Mouse (Mus musculus) forebrain, embryonic 15.5 days (tissue): Measurements from ENCODE around the gene Gm9918. TPM values are rescaled to one million over a fixed set of nuclear protein-coding genes. Genes with fewer than 3 reads are reported as not detected.

ENCODE experiments used
- polyA plus RNA-seq: library from polyadenylated mRNA; unstranded; fragments of >200 nt; fragmentation: Nextera tagmentation; extraction: Ambion mirVana; gene quantifications from 2 replicates; pipeline ENCODE4 v1.2.1, GENCODE M21; 2015

The Gm9918 gene
- polyA plus RNA-seq, 1 experiment from 2014 or later: not detected

Other genes starting within 250 kb of the Gm9918 start
- 3.5 and 7.6 TPM in 2 replicates for gene Krt18, start 242.4 kb upstream of the Gm9918 start, polyA plus RNA-seq
- 98.9 and 99.5 TPM in 2 replicates for gene Eif4b, start 196.8 kb upstream of the Gm9918 start, polyA plus RNA-seq
- gene Tns2, start 170.2 kb upstream of the Gm9918 start, polyA plus RNA-seq: 4.9 and 6.9 TPM in 2 replicates
- 38.2 and 42.9 TPM in 2 replicates for gene Spryd3, start 134.3 kb upstream of the Gm9918 start, polyA plus RNA-seq
- gene Igfbp6, start 126.2 kb upstream of the Gm9918 start, polyA plus RNA-seq: 1.2 and 1.4 TPM in 2 replicates
- gene Soat2, start 120.0 kb upstream of the Gm9918 start, polyA plus RNA-seq: not detected in 2 replicates
- gene Zfp740, start 67.3 kb upstream of the Gm9918 start, polyA plus RNA-seq: 90.6 and 94.0 TPM in 2 replicates
- 44.2 and 45.1 TPM in 2 replicates for gene Csad, start 65.8 kb upstream of the Gm9918 start, polyA plus RNA-seq
- gene Itgb7, start 38.6 kb upstream of the Gm9918 start, polyA plus RNA-seq: 0.33 and 0.99 TPM in 2 replicates
- gene Rarg, start 13.0 kb upstream of the Gm9918 start, polyA plus RNA-seq: 5.9 and 6.2 TPM in 2 replicates
- gene Mfsd5, start 8.9 kb downstream of the Gm9918 start, polyA plus RNA-seq: 50.1 and 51.5 TPM in 2 replicates
- 10.2 and 15.2 TPM in 2 replicates for gene Espl1, start 25.7 kb downstream of the Gm9918 start, polyA plus RNA-seq
- 467 and 474 TPM in 2 replicates for gene Pfdn5, start 55.6 kb downstream of the Gm9918 start, polyA plus RNA-seq
- 98.2 and 108 TPM in 2 replicates for gene Myg1, start 61.1 kb downstream of the Gm9918 start, polyA plus RNA-seq
- 42.6 and 44.9 TPM in 2 replicates for gene Aaas, start 80.2 kb downstream of the Gm9918 start, polyA plus RNA-seq
- gene Sp7, start 96.6 kb downstream of the Gm9918 start, polyA plus RNA-seq: 0.36 and 0.40 TPM in 2 replicates
- gene Sp1, start 135.6 kb downstream of the Gm9918 start, polyA plus RNA-seq: 5.4 and 5.6 TPM in 2 replicates
- gene Amhr2, start 174.8 kb downstream of the Gm9918 start, polyA plus RNA-seq: 0.15 and 0.83 TPM in 2 replicates
- gene Prr13, start 188.5 kb downstream of the Gm9918 start, polyA plus RNA-seq: 85.8 and 89.1 TPM in 2 replicates
- gene Pcbp2, start 200.0 kb downstream of the Gm9918 start, polyA plus RNA-seq: 155 and 161 TPM in 2 replicates
- gene Gm10337, start 233.2 kb downstream of the Gm9918 start, polyA plus RNA-seq: 6.0 and 6.1 TPM in 2 replicates
- 55.3 and 55.9 TPM in 2 replicates for gene Map3k12, start 246.5 kb downstream of the Gm9918 start, polyA plus RNA-seq
- gene Tarbp2, start 247.6 kb downstream of the Gm9918 start, polyA plus RNA-seq: 102 and 103 TPM in 2 replicates